Mouse (Mus musculus) adrenal gland, postnatal 25 days (tissue): Measurements from ENCODE around the gene Slc4a8. TPM values are rescaled to one million over a fixed set of nuclear protein-coding genes. Genes with fewer than 3 reads are reported as not detected.
A peak's percentile ranks its signal among the peaks of the same experiment; 100 is the strongest.

Source experiments
- DNase-seq: peaks from one replicate; pipeline ENCODE4 v3.0.0; 2021; ENCODE audit warnings: mixed read lengths
- total RNA-seq: library from RNA; stranded (reverse); gene quantifications from 2 replicates; pipeline ENCODE4 v1.2.3, GENCODE M21; 2021

The Slc4a8 gene
- total RNA-seq, 1 experiment from 2014 or later: 6.3 TPM

DNA sequence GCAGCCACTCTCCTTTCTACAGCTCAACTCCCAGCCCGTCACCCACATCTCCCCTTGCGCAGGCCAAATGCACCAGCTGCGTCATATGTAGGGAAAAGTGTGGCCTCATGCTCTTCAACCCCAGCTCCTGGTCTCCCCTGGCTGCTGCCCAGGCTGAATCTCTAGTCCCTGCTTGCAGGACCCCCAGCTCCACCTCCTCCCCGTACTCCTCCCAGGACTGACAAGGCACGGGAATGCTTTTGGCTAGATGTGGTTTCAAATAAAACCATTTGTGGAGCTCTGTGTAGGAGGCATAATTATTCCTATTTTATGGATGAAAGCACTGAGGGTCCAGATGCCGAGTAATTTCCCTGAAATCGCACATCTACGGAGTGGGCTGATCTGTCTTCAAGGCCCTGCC, 70.6 kb downstream of the Slc4a8 start:
- DNase-seq: no peak

DNA sequence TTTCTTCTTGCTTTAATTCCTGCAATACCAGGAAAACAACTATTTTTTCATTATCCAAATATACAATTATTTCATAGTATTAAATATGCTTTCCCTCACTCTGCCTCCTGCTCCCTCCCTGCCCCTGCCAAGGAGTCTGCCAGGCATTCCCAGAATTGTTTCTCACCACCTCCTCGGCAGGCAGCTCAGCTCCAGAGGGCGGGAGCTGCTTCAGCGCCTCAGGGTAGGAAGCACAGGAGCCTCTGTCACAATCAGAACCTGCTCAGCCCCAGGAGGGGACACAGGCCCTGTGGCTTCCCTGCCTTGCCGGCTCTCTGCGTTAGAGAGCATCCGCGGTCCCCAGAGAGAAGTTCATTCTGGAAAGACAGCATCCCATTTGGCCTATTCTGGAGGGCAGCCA, 71.2 kb downstream of the Slc4a8 start:
- no peak for DNase-seq

DNA sequence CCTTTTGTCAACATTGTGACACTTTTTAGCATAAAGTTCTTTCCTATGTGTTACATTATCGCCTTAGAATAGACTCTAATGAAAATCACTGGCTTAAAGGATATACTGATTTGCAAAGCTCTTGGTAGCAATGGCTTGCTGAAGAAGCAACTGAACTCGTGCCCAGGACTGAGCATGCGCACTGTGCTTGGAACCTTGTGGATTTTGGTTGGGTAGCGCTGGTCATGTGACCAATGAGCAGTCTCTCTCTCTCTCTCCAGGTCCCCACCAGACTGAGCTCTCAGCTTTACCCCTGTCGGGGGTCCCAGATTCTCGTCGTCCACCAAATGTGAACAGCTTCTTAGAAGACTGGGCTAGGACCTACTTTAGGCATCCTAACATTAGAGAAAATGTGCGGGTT, 75.2 kb downstream of the Slc4a8 start:
- DNase-seq: no peak

DNA sequence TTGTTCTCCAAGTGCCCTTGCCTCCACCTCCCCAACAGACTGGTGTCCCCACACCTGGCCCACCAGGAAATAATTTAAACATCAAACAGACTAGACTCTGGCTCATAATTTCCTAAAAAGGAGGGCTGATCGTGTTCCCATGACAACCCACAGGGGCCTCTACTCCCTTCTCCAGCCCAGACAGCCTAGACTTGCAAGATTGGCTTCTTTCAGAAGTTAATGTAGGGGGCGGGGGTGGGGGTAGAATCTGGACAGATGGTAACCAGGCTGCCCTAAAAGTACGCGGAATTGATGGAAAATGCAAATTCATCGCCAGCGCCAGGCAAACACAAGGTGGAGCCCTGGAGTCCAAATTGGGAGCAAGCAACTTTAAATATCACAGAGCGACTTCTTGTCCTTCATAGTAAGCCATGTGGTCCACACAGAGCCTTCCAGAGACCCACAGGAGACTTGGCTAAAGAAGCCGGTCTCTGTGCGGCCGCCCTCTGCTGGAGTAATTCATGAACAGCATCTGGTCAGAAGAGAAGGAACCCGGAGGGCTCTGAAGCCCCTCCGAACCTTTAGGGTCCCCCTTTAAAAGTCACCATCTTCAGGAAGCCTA, 77.2 kb downstream of the Slc4a8 start:
- DNase-seq: peak; percentile 58

DNA sequence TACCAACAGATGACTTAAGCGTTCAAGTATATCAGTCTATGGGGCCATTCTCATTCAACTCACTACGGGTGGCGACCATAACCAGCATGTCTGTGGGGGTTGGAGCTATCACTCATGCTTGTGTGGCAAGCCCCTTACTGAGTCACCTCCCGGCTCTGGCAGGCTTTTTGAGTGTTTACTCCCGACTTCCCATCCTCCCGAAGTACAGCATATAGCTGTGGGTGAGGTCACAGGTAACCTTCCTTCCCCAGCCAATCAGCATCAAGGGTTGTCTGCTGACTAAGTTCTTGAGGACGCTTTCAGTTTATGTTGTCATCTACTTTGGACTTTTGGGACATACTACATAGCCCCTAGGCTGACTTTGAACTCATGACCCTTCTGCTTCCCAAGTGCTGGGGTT, 82.8 kb downstream of the Slc4a8 start:
- no peak for DNase-seq

DNA sequence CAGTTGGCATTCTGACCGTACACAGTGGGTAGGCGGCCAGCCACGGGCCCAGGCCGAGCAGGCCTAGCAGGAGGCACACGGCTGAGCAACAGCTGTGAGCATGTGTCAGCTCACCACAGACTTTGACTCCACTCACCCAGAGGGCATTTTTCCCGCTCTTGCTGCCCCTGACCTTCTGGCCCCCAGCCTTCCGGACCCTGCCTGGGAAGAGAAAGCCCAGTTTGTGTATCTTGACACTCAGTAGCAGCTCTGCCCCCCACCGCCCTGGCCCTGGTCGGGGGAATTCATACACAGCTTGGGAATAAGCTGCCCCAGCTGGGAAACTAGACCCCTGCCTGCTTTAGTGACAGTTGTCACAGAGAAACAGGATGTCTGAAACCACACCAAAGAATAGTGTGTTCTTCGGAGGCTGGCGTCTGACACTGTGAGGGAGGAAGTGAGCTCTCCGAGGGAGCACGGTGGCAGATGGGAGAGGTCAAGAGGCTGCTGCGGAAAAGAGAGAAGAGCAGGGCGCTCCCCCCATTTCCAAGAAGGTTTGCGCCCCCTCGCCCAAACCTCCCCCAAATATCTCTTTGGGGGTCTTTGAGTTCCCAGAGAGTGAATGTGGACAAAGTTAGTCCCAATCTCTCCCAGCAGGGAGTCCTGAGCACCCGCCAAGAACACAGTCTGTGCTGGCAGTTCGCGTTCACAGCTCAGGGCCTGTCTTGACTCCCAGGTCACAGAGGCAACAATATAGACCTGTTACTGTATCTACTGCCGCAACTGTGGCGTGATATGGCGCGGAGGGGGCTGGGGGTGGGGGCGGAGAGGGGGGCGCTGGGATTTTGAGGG, 83.7 kb downstream of the Slc4a8 start:
- DNase-seq: no peak

DNA sequence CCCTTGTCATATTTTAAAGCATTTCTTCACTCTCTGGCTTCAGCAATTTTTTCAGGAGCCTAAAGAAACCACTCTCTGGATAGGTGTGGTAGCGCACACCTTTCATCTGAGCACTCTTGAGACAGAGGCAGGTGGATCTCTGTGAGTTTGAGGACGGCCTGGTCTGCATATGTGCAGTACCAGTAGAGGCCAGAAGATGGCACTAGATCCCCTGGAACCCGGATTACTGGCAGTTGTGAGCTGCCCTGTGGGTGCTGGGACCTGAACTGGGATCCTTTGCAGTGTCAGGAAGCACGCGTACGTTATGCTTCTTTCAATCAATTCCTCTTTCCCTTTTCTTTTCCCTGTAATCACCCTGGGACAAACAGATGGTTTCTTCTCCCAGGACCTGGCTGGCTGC, 85.6 kb downstream of the Slc4a8 start:
- no peak for DNase-seq

DNA sequence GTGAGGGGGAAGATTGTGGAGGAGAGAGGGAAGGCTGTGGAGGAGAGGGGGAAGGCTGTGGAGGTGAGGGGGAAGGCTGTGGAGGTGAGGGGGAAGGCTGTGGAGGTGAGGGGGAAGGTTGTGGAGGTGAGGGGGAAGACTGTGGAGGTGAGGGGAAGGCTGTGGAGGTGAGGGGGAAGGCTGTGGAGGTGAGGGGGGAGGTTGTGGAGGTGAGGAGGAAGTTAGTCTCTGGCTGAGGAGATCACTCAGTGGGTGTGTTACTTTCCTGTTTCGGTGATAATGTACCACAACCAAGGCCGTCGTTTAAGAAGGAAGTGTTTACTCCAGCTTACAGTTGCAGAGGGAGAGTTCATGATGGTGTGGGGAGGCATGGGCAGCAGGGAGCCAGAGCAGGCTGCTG, 96.0 kb downstream of the Slc4a8 start:
- no peak for DNase-seq

DNA sequence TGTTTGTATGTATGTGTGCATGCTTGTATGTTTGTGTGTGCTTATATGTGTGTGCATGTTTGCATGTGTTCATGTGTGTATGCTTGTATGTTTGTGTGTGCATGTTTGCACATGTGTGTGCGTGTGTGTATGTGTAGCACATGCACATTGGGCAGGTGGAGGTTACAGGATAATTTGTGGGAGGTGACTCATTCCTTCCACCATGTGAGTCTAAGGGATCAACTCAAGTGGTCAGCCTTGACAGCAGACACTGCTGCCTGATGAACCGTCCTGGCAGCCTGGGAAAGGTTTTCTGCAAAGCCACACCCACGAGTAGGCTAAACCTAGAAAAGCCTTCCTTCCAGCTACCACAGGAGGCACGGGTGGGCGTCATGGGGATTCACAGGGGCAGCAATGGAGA, 99.3 kb downstream of the Slc4a8 start:
- no peak for DNase-seq

DNA sequence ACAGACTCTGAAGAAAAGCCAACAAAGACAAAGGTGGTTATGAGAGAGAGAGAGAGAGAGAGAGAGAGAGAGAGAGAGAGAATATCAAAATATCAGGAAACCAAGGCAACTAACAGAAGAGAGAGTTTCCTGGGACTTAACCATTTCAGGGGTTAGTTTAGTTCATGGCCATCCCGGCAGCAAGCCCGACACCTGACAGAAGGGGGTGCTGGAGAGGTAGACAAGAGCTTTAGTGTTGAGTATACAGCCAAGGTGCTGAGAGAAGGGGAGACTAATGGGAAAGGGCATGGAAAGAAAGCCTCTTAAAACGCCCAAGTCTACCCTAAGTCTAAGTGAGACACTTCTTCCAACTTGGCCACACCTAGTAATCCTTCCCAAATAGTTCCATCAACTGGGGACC, 104.0 kb downstream of the Slc4a8 start:
- DNase-seq: no peak

DNA sequence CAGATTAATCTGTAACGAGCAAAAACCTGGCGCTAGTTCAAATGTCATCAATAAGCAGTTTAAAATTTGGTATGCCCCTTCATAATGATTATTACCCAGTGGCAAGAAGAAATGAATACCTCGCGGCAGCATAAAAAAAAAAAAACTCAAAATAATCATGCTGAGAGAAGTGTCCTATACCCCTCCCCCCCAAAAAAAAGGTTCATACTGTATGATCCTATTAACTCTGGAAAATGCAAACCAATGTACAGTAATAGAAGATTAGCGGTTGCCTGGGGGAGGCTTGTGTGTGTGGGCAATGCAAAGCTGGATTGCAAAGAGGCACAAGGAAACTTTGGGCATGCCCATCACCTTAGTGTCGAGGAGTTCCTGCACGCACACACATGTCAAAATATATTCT, 108.0 kb downstream of the Slc4a8 start, which contains the start of gene Scn8a:
Gene Scn8a (plus strand): TSS at position 301 of the 400 bp plus-strand sequence.
- DNase-seq: no peak

DNA sequence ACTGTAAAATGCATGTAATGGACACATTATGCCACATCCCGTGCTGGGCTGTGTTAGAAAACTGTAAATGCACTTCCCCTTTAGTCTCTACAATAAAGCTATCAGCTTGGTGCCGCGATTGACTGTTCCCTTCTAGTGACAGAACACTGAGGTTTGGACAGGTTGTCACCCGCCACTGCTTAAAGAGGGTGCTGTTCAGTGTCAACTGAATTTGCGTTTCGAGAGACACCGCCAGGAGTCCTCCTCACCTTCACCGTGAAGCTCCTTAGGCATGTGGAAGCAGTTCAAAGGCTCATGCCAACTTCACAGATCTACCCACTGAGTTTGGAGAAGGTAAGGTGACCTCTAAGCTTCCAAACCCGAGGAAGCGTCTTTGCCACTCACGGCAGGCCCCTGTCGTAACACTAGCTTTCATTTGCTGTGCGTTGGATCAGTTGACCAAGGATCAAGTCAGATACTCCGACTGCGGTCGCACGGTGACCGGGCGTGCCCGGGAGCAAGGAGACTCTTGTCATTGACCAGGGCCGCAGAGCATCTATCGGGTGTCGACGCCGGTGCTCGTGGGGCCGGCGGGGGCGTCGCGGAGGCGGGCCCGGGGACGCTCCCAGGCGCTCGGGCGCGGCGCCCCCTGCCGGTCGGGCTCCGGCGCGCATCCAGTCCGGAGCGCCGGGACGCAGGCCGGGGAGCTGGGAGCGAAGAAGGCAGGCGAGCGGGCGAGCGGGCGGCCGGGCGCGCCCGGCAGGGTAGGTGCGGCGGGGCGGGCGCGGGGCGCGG, 108.6 kb downstream of the Slc4a8 start:
- DNase-seq: peak; percentile 77

DNA sequence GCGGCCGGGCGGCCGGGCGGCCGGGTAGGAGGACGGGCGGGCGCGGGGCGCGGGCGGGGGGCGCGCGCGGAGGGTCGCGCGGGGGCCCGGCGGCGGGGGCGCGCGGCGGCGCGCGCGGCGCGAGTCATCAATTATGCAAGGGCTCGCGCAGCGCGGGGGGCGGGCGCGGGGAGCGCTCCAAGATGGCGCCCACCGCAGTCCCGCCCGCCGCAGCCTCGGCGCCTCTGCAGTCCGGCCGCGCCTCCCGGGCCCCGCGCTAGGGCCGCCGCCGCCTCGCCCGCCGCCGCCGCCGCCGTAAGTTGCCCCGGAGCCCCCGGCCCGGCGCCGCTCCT, 109.2 kb downstream of the Slc4a8 start:
- peak; percentile 64 for DNase-seq

DNA sequence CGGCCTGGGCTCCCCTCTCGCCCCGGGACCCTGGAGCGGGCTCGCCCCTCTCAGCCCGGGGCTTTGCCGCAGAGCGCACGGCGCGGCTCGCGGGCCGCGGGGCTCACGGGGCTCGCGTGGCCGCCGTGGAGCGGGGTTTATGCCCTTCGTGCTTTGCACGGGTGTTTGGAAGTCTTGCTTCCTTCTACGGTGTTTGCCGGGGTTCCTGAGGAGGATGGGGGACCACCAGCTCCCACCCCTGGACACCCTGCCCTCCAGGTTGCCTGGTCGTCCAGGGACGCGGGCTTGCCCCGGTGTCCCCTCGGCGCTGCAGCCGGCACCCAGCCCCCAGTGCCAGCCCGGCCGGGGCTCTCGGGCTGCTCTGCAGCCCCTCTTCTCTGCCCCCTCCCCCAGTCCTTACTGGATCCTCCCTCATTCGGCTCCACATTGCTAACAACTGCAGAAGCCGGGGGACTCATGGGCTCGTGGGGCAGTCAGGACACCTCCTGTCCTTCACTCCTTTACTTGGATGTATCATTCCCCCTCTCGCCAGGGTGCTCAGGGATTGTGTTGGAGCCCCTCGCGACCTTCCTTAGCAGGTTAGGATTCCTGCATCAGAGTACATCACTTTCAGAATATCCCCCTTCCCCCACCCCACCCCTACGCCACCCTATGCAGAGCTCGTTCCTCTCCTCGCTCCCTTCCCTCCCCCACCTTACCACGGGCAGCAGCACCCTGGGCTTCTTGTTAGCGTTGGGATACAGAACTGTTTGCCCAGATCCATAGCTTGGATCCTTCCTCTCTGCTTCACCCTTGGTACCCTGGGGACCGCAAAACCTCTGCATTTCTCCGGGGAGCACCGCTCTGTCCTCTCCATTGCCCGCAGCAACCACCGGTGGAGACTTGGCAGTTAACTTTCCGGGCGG, 109.8 kb downstream of the Slc4a8 start:
- no peak for DNase-seq

DNA sequence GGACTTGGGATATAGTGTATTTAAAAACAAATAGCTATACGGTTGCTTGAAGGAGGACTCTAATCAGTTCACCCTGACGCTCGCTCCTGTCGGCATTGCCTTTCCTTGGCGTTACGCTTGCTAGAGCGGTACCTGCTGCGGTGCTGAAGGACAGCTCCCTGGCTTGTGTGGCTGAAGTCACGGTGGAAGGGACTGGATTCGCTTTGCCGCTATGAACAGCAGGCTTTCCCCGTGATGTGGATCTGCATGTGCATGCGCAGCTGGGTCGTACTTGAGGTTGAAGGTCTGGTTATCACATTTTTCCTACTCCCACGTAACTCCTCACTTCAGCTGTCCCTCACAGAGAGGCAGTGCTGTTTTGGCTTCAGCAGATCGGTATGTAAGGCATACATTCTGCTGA, 111.6 kb downstream of the Slc4a8 start:
- peak; percentile 85 for DNase-seq

Other genes starting within 250 kb of the Slc4a8 start
- 27.9 and 31.3 TPM in 2 replicates for gene Tfcp2, start 209.7 kb upstream of the Slc4a8 start, total RNA-seq
- 18.3 and 20.5 TPM in 2 replicates for gene Pou6f1, start 161.8 kb upstream of the Slc4a8 start, total RNA-seq
- 234 and 249 TPM in 2 replicates for gene Dazap2, start 146.4 kb upstream of the Slc4a8 start, total RNA-seq
- 37.9 and 39.0 TPM in 2 replicates for gene Smagp, start 124.8 kb upstream of the Slc4a8 start, total RNA-seq
- 1.3 and 1.8 TPM in 2 replicates for gene Bin2, start 92.2 kb upstream of the Slc4a8 start, total RNA-seq
- 58.0 and 58.6 TPM in 2 replicates for gene Cela1, start 73.8 kb upstream of the Slc4a8 start, total RNA-seq
- gene Galnt6, start 32.4 kb upstream of the Slc4a8 start, total RNA-seq: 3.8 and 6.3 TPM in 2 replicates
- gene Scn8a, start 108.1 kb downstream of the Slc4a8 start, total RNA-seq: 4.4 and 4.8 TPM in 2 replicates